Mouse (Mus musculus): ENCODE measurements at regions not wholly inside any gene's neighbourhood (a gene's known extent, or its start where the extent isn't known, plus 50 kb on each side); places are given as distances from the start of the nearest gene placed in this dataset.

- ATAC-seq (replicated peaks; ENCODE audit: poor library complexity), result no peak
Observed at GRCm38 (mm10) chr6:17224852-17225251, 56.1 kb upstream of the Cav2 start.

- no peak for ATAC-seq (replicated peaks; ENCODE audit: poor library complexity)
Observed at GRCm38 (mm10) chr6:17226483-17226882, 54.5 kb upstream of the Cav2 start.
